In genomic region chr10:64636760-64637159, GRCm38 (mm10) we compare ENCODE assay signal across 31 mouse cellular contexts.
DNase-seq lines count a peak whose midpoint lies in the region; ATAC-seq and TF ChIP-seq lines count a peak whose summit lies in the region.
"Had no signal": no experiment of that assay in that cellular context is flagged by ENCODE, and none has a peak within 500 bp of the region (broad histone marks: within the 10 kb centered on the region; RNA-seq: fewer than 3 reads in every experiment).

No protein-coding gene starts in this region.

- no peaks in the 10 kb centered on the region for H3K36me3 ChIP-seq in liver, postnatal 0 days (replicated peaks; ENCODE audit: insufficient read depth, low read length)
- H3K36me3 ChIP-seq in heart, embryonic 10.5 days = no peaks in the 10 kb centered on the region
- H3K36me3 ChIP-seq: embryonic facial prominence, embryonic 10.5 days; embryonic facial prominence, embryonic 13.5 days; heart, embryonic 15.5 days; hindbrain, embryonic 12.5 days; intestine, embryonic 15.5 days had no signal

- intact Hi-C loops in heart, postnatal 25 days (cut with DNase I) = no loop called here

- no peak for TF ChIP-seq CTCF in brain, embryonic 14.5 days (IDR thresholded peaks at IDR 0.05; ENCODE audit: borderline replicate concordance, extremely low read depth, insufficient read depth, insufficient read length)
- no peak for TF ChIP-seq CTCF in liver, postnatal 0 days (IDR thresholded peaks at IDR 0.05; ENCODE audit: low read depth)

- TF ChIP-seq EP300 in liver, postnatal 0 days (IDR thresholded peaks at IDR 0.05; ENCODE audit: low read depth) = no peak

- no peak overlapping the region for H3K4me3 ChIP-seq in liver, postnatal 0 days (ENCODE audit: low read depth, low read length)
- no peak overlapping the region for H3K4me3 ChIP-seq in heart, embryonic 10.5 days
- H3K4me3 ChIP-seq: embryonic facial prominence, embryonic 10.5 days; embryonic facial prominence, embryonic 13.5 days; erythroblast, embryonic 14.5 days; forebrain, embryonic 13.5 days; heart, adult 2 months; heart, embryonic 15.5 days; hindbrain, embryonic 12.5 days; intestine, embryonic 15.5 days had no signal

- no peak for ATAC-seq in liver, postnatal 0 days
- ATAC-seq: activated CD4-positive, CD25-positive, alpha-beta regulatory T cell, adult 4 months; forebrain, embryonic 13.5 days; forebrain, embryonic 16.5 days; hindbrain, embryonic 16.5 days; intestine, embryonic 15.5 days; Patski had no signal

- H3K4me2 ChIP-seq in liver, postnatal 0 days (ENCODE audit: low read depth, low read length) = no peak overlapping the region
- H3K4me2 ChIP-seq: embryonic facial prominence, embryonic 13.5 days; forebrain, embryonic 13.5 days; heart, embryonic 11.5 days; heart, embryonic 15.5 days; hindbrain, embryonic 12.5 days; intestine, embryonic 15.5 days had no signal

- H3K9ac ChIP-seq in liver, postnatal 0 days (replicated peaks) = no peak overlapping the region
- H3K9ac ChIP-seq: embryonic facial prominence, embryonic 13.5 days; forebrain, embryonic 13.5 days; heart, embryonic 15.5 days; hindbrain, embryonic 12.5 days; intestine, embryonic 15.5 days had no signal

- TF ChIP-seq POLR2A in brain, embryonic 14.5 days (IDR thresholded peaks at IDR 0.05; ENCODE audit: borderline replicate concordance, extremely low read depth, insufficient read depth, insufficient read length, poor library complexity, severe bottlenecking) = no peak

- peak; percentile 10 for DNase-seq in embryo, embryonic 10 days (ENCODE audit: low spot score)
- DNase-seq in embryo, embryonic 9.5 days (ENCODE audit: extremely low spot score) = no peak
- peak; percentile 31 for DNase-seq in Muller cell, postnatal 12 days (ENCODE audit: inconsistent ontology term)
- peak; percentile 21 for DNase-seq in brain, embryonic 14.5 days (ENCODE audit: low read depth)
- DNase-seq in retina, embryonic 14.5 days (ENCODE audit: low spot score) = peak; percentile 60
- no peak for DNase-seq in liver, postnatal 0 days
- no peak for DNase-seq in heart, embryonic 10.5 days (ENCODE audit: low spot score)
- no peak for DNase-seq in heart, postnatal 25 days (ENCODE audit: low spot score)
- DNase-seq: adrenal gland, adult 8-10 months; adrenal gland, postnatal 25 days; cerebellum, adult 18-20 months; cerebellum, adult 9-10 months; cerebellum, postnatal 25 days; gastrocnemius, postnatal 10 days; gastrocnemius, postnatal 36 days; heart, adult 2 months; heart, postnatal 10 days; heart, postnatal 4 days; kidney, adult 11 months had no signal

- H3K27ac ChIP-seq in liver, postnatal 0 days (ENCODE audit: low read depth) = no peak overlapping the region
- H3K27ac ChIP-seq in heart, embryonic 10.5 days = no peak overlapping the region
- H3K27ac ChIP-seq: embryonic facial prominence, embryonic 10.5 days; embryonic facial prominence, embryonic 13.5 days; forebrain, embryonic 13.5 days; heart, adult 2 months; heart, embryonic 15.5 days; hindbrain, embryonic 12.5 days; intestine, embryonic 15.5 days had no signal

- H3K27me3 ChIP-seq in liver, postnatal 0 days (ENCODE audit: insufficient read depth, low read length) = no peaks in the 10 kb centered on the region
- no peaks in the 10 kb centered on the region for H3K27me3 ChIP-seq in heart, embryonic 10.5 days (ENCODE audit: insufficient read depth, poor library complexity, severe bottlenecking)
- H3K27me3 ChIP-seq: embryonic facial prominence, embryonic 13.5 days; forebrain, embryonic 13.5 days; heart, embryonic 15.5 days; hindbrain, embryonic 12.5 days; intestine, embryonic 15.5 days had no signal

- WGBS in liver, postnatal 0 days (ENCODE audit: insufficient replicate concordance) = 54% methylated on average over 5 of the region's 5 CpGs
- 61% methylated on average over 5 of the region's 5 CpGs for WGBS in heart, embryonic 10.5 days

- no peaks in the 10 kb centered on the region for H3K9me3 ChIP-seq in liver, postnatal 0 days (ENCODE audit: low read length)
- no peaks in the 10 kb centered on the region for H3K9me3 ChIP-seq in heart, embryonic 10.5 days
- H3K9me3 ChIP-seq: embryonic facial prominence, embryonic 10.5 days; embryonic facial prominence, embryonic 13.5 days; forebrain, embryonic 13.5 days; heart, embryonic 15.5 days; hindbrain, embryonic 12.5 days; intestine, embryonic 15.5 days had no signal

- H3K4me1 ChIP-seq in liver, postnatal 0 days (ENCODE audit: insufficient read depth) = no peaks in the 10 kb centered on the region
- H3K4me1 ChIP-seq in heart, embryonic 10.5 days = no peaks in the 10 kb centered on the region
- H3K4me1 ChIP-seq: embryonic facial prominence, embryonic 10.5 days; embryonic facial prominence, embryonic 13.5 days; heart, embryonic 15.5 days; hindbrain, embryonic 12.5 days; intestine, embryonic 15.5 days had no signal

Comparison
In these comparisons a context has a peak if more than half of its experiments do, and no peak if none do; other contexts are left out.
1. DNase-seq: peak in embryo, embryonic 10 days (single experiment), Muller cell, postnatal 12 days (single experiment), brain, embryonic 14.5 days (single experiment) and retina, embryonic 14.5 days (single experiment); none in embryo, embryonic 9.5 days (single experiment), liver, postnatal 0 days (single experiment), heart, embryonic 10.5 days (single experiment) and heart, postnatal 25 days (single experiment).